8 mouse cellular contexts compared by ENCODE assay signal in genomic region chr17:46644152-46644805, GRCm38 (mm10). TPM values are rescaled to one million over a fixed set of nuclear protein-coding genes. Genes with fewer than 3 reads are reported as not detected.
DNase-seq lines count a peak whose midpoint lies in the region; ATAC-seq and TF ChIP-seq lines count a peak whose summit lies in the region.
"Had no signal": no experiment of that assay in that cellular context is flagged by ENCODE, and none has a peak within 500 bp of the region (broad histone marks: within the 10 kb centered on the region; RNA-seq: fewer than 3 reads in every experiment).

No protein-coding gene starts in this region.

- peaks cover 70% of the 10 kb centered on the region for H3K4me1 ChIP-seq in megakaryocyte, embryonic 14.5 days
- peaks cover 13% of the 10 kb centered on the region for H3K4me1 ChIP-seq in heart, postnatal 0 days (ENCODE audit: control insufficient read depth, insufficient read depth)
- peaks cover 10 to 15% of the 10 kb centered on the region in 2 experiments for H3K4me1 ChIP-seq in liver, embryonic 14.5 days (replicated peaks; ENCODE audit: control insufficient read depth in 2 of 2, insufficient read depth in 2 of 2, low read length in 1 of 2)

- 85% methylated on average over 12 of the region's 12 CpGs for WGBS in heart, postnatal 0 days
- 76% methylated on average over 12 of the region's 12 CpGs for WGBS in liver, embryonic 14.5 days (ENCODE audit: insufficient replicate concordance)

- H3K9ac ChIP-seq in heart, postnatal 0 days (replicated peaks; ENCODE audit: low read depth, low read length): 0 out of 2 replicates have a peak overlapping the region, but pooled peaks have one; percentile 71
- H3K9ac ChIP-seq in liver, embryonic 14.5 days (replicated peaks): no peak overlapping the region

- peaks cover 68% of the 10 kb centered on the region for H3K36me3 ChIP-seq in megakaryocyte, embryonic 14.5 days (replicated peaks; ENCODE audit: low read length)
- peaks cover 47% of the 10 kb centered on the region for H3K36me3 ChIP-seq in heart, postnatal 0 days (replicated peaks; ENCODE audit: control insufficient read depth, insufficient read depth, low read length)
- H3K36me3 ChIP-seq in liver, embryonic 14.5 days (replicated peaks; ENCODE audit: control insufficient read depth, insufficient read depth, low read depth): no peaks in the 10 kb centered on the region; the same call in 1 of the 2 replicates

- DNase-seq in heart, postnatal 0 days (ENCODE audit: low spot score): no peak
- no peak for DNase-seq in liver, embryonic 14.5 days (ENCODE audit: low read depth in 3 of 3, low spot score in 3 of 3)
- DNase-seq in layer of hippocampus, adult 2 months (ENCODE audit: low spot score in 2 of 2): no peak
- no peak for DNase-seq in urinary bladder, postnatal 36 days (ENCODE audit: low spot score in 2 of 2)
- no peak for DNase-seq in left cerebral cortex, adult 9 months (ENCODE audit: low spot score in 2 of 2)
- DNase-seq: layer of hippocampus, postnatal 36 days had no signal

- 0 out of 2 replicates have a peak overlapping the region, but pooled peaks have one; percentile 28 for H3K27ac ChIP-seq in heart, postnatal 0 days (ENCODE audit: low read depth)
- H3K27ac ChIP-seq in liver, embryonic 14.5 days: no peak overlapping the region
- H3K27ac ChIP-seq in layer of hippocampus, adult 2 months: no peak overlapping the region

- H3K9me3 ChIP-seq in megakaryocyte, embryonic 14.5 days: no peaks in the 10 kb centered on the region
- H3K9me3 ChIP-seq in heart, postnatal 0 days (replicated peaks; ENCODE audit: control insufficient read depth, low read length): no peaks in the 10 kb centered on the region
- H3K9me3 ChIP-seq in liver, embryonic 14.5 days (ENCODE audit: control insufficient read depth, low read length): no peaks in the 10 kb centered on the region

- H3K4me3 ChIP-seq in megakaryocyte, embryonic 14.5 days (replicated peaks): peak overlapping the region; percentile 98
- H3K4me3 ChIP-seq in heart, postnatal 0 days (ENCODE audit: low read depth, low read length): peak overlapping the region; percentile 95; the same call in 1 of the 2 replicates
- H3K4me3 ChIP-seq in liver, embryonic 14.5 days (ENCODE audit: insufficient read depth in 1 of 2, low read depth in 2 of 2, low read length in 2 of 2): peak overlapping the region in 1 of 2 experiments; percentile 88; a peak in 2 of 4 replicates
- no peak overlapping the region; the same call in 1 of the 2 replicates for H3K4me3 ChIP-seq in layer of hippocampus, adult 2 months

- no peaks in the 10 kb centered on the region for H3K27me3 ChIP-seq in megakaryocyte, embryonic 14.5 days (replicated peaks)
- no peaks in the 10 kb centered on the region for H3K27me3 ChIP-seq in heart, postnatal 0 days (ENCODE audit: control insufficient read depth, insufficient read depth, low read length)
- no peaks in the 10 kb centered on the region for H3K27me3 ChIP-seq in liver, embryonic 14.5 days (ENCODE audit: control insufficient read depth, insufficient read depth, low read length)

- TF ChIP-seq EP300 in heart, postnatal 0 days (IDR thresholded peaks at IDR 0.05; ENCODE audit: low read depth): no peak
- TF ChIP-seq EP300 in liver, embryonic 14.5 days (IDR thresholded peaks at IDR 0.05; ENCODE audit: low read depth): no peak

- no peak for TF ChIP-seq CTCF in heart, postnatal 0 days (IDR thresholded peaks at IDR 0.05; ENCODE audit: low read depth)
- TF ChIP-seq CTCF in liver, embryonic 14.5 days (IDR thresholded peaks at IDR 0.05; ENCODE audit: low read depth): no peak
- no peak for TF ChIP-seq CTCF in layer of hippocampus, adult 2 months (conservative IDR thresholded peaks at IDR 0.05)

- ATAC-seq in megakaryocyte, adult 5-6 weeks (ENCODE audit: poor library complexity, severe bottlenecking): no peak
- ATAC-seq in heart, postnatal 0 days (ENCODE audit: insufficient read depth, low read depth): no peak
- ATAC-seq in liver, embryonic 14.5 days (ENCODE audit: insufficient read depth): no peak

- peak overlapping the region; percentile 93 for H3K4me2 ChIP-seq in heart, postnatal 0 days (ENCODE audit: low read depth, low read length)
- peak overlapping the region; percentile 99; the same call in 1 of the 2 replicates for H3K4me2 ChIP-seq in liver, embryonic 14.5 days (ENCODE audit: low read depth)

RNA-seq across cellular contexts. Expression of gene Klc4, which starts 1.5 kb away (rescaled TPM):
- 33.6 and 42.0 TPM in 2 replicates for polyA plus RNA-seq in megakaryocyte, embryonic 14.5 days (2012; ENCODE audit: insufficient read depth, low replicate concordance)
- total RNA-seq in megakaryocyte, adult 5-6 weeks (2015): 3.5 and 4.9 TPM in 2 replicates
- 13.1 and 15.0 TPM in 2 replicates for total RNA-seq in megakaryocyte, adult 5-6 weeks (2017)
- total RNA-seq in heart, postnatal 0 days (2014; rRNA removed; ENCODE audit: low replicate concordance): 26.2 and 29.0 TPM in 2 replicates
- polyA plus RNA-seq in heart, postnatal 0 days (2015; fragmentation: Nextera tagmentation; extraction: Ambion mirVana): 25.1 and 28.8 TPM in 2 replicates
- 3.4 and 3.5 TPM in 2 replicates for polyA plus RNA-seq in liver, embryonic 14.5 days (2012; rRNA removed)
- 5.2 and 5.5 TPM in 2 replicates for polyA plus RNA-seq in liver, embryonic 14.5 days (2014; fragmentation: Nextera tagmentation; extraction: Ambion mirVana)
- total RNA-seq in layer of hippocampus, adult 2 months (2021): 10 to 100 TPM; 19.0 to 20.1 TPM

RNA-seq across cellular contexts. Expression of gene Mrpl2, which starts 1.8 kb away (rescaled TPM):
- 289 and 528 TPM in 2 replicates for polyA plus RNA-seq in megakaryocyte, embryonic 14.5 days (2012; ENCODE audit: insufficient read depth, low replicate concordance)
- total RNA-seq in megakaryocyte, adult 5-6 weeks (2015): 46.2 and 67.5 TPM in 2 replicates
- total RNA-seq in megakaryocyte, adult 5-6 weeks (2017): 42.7 and 53.9 TPM in 2 replicates
- total RNA-seq in heart, postnatal 0 days (2014; rRNA removed; ENCODE audit: low replicate concordance): 96.7 and 116 TPM in 2 replicates
- 152 and 158 TPM in 2 replicates for polyA plus RNA-seq in heart, postnatal 0 days (2015; fragmentation: Nextera tagmentation; extraction: Ambion mirVana)
- 36.1 and 46.6 TPM in 2 replicates for polyA plus RNA-seq in liver, embryonic 14.5 days (2012; rRNA removed)
- polyA plus RNA-seq in liver, embryonic 14.5 days (2014; fragmentation: Nextera tagmentation; extraction: Ambion mirVana): 84.6 and 91.0 TPM in 2 replicates
- 10 to 100 TPM; 52.2 to 53.5 TPM for total RNA-seq in layer of hippocampus, adult 2 months (2021)

RNA-seq across cellular contexts. Expression of gene Cul7, which starts 5.9 kb away (rescaled TPM):
- 90.0 and 167 TPM in 2 replicates for polyA plus RNA-seq in megakaryocyte, embryonic 14.5 days (2012; ENCODE audit: insufficient read depth, low replicate concordance)
- 1.7 and 1.9 TPM in 2 replicates for total RNA-seq in megakaryocyte, adult 5-6 weeks (2015)
- total RNA-seq in megakaryocyte, adult 5-6 weeks (2017): 1.9 and 2.4 TPM in 2 replicates
- total RNA-seq in heart, postnatal 0 days (2014; rRNA removed; ENCODE audit: low replicate concordance): 92.7 and 95.5 TPM in 2 replicates
- 18.6 and 20.6 TPM in 2 replicates for polyA plus RNA-seq in heart, postnatal 0 days (2015; fragmentation: Nextera tagmentation; extraction: Ambion mirVana)
- 11.3 and 14.9 TPM in 2 replicates for polyA plus RNA-seq in liver, embryonic 14.5 days (2012; rRNA removed)
- polyA plus RNA-seq in liver, embryonic 14.5 days (2014; fragmentation: Nextera tagmentation; extraction: Ambion mirVana): 7.1 and 8.3 TPM in 2 replicates
- total RNA-seq in layer of hippocampus, adult 2 months (2021): 10 to 100 TPM; 19.1 to 20.4 TPM

RNA-seq across cellular contexts. Expression of gene Ptk7, which starts 15.0 kb away (rescaled TPM):
- 6.7 and 13.6 TPM in 2 replicates for polyA plus RNA-seq in megakaryocyte, embryonic 14.5 days (2012; ENCODE audit: insufficient read depth, low replicate concordance)
- not detected in 2 replicates for total RNA-seq in megakaryocyte, adult 5-6 weeks (2015)
- total RNA-seq in megakaryocyte, adult 5-6 weeks (2017): 0.07 and 0.16 TPM in 2 replicates
- 57.9 and 70.4 TPM in 2 replicates for total RNA-seq in heart, postnatal 0 days (2014; rRNA removed; ENCODE audit: low replicate concordance)
- 16.9 and 17.2 TPM in 2 replicates for polyA plus RNA-seq in heart, postnatal 0 days (2015; fragmentation: Nextera tagmentation; extraction: Ambion mirVana)
- polyA plus RNA-seq in liver, embryonic 14.5 days (2012; rRNA removed): 3.6 and 3.7 TPM in 2 replicates
- 3.0 and 3.4 TPM in 2 replicates for polyA plus RNA-seq in liver, embryonic 14.5 days (2014; fragmentation: Nextera tagmentation; extraction: Ambion mirVana)
- 1 to 10 TPM; 8.5 to 8.8 TPM for total RNA-seq in layer of hippocampus, adult 2 months (2021)

RNA-seq across cellular contexts. Expression of gene Rrp36, which starts 29.9 kb away (rescaled TPM):
- 9.4 and 30.6 TPM in 2 replicates for polyA plus RNA-seq in megakaryocyte, embryonic 14.5 days (2012; ENCODE audit: insufficient read depth, low replicate concordance)
- total RNA-seq in megakaryocyte, adult 5-6 weeks (2015): 9.6 and 10.6 TPM in 2 replicates
- total RNA-seq in megakaryocyte, adult 5-6 weeks (2017): 62.2 and 75.0 TPM in 2 replicates
- total RNA-seq in heart, postnatal 0 days (2014; rRNA removed; ENCODE audit: low replicate concordance): 15.5 and 18.8 TPM in 2 replicates
- 26.6 and 29.7 TPM in 2 replicates for polyA plus RNA-seq in heart, postnatal 0 days (2015; fragmentation: Nextera tagmentation; extraction: Ambion mirVana)
- 16.4 and 20.3 TPM in 2 replicates for polyA plus RNA-seq in liver, embryonic 14.5 days (2012; rRNA removed)
- 11.4 and 14.0 TPM in 2 replicates for polyA plus RNA-seq in liver, embryonic 14.5 days (2014; fragmentation: Nextera tagmentation; extraction: Ambion mirVana)
- total RNA-seq in layer of hippocampus, adult 2 months (2021): 10 to 100 TPM; 15.8 to 16.8 TPM

Comparison
In these comparisons a context has a peak if more than half of its experiments do, and no peak if none do; other contexts are left out.
1. RNA of gene Cul7, which starts 5.9 kb away (total RNA-seq): 92.7 to 95.5 TPM in heart, postnatal 0 days and 19.1 to 20.4 TPM in layer of hippocampus, adult 2 months; 1.7 to 2.4 TPM in megakaryocyte, adult 5-6 weeks; every median in the first group is over 4 times any median in the second.